Mouse (Mus musculus) cortical plate, adult 2 months (tissue): ENCODE measurements at regions not wholly inside any gene's neighbourhood (a gene's known extent, or its start where the extent isn't known, plus 50 kb on each side); places are given as distances from the start of the nearest gene placed in this dataset.

ENCODE experiments used
- CTCF ChIP-seq: fragments of 200-500 bp; IDR thresholded peaks from 2 replicates; pipeline ENCODE4 v1.5.1; 2011; ENCODE audit warnings: mild to moderate bottlenecking, control low read depth, low read length; ENCODE audit not compliant: insufficient read depth; ENCODE audit errors: extremely low read depth
- POLR2A ChIP-seq: fragments of 200-500 bp; IDR thresholded peaks from 2 replicates; pipeline ENCODE4 v1.6.1; 2011; ENCODE audit warnings: mild to moderate bottlenecking, low read length, control low read depth; ENCODE audit not compliant: insufficient read depth; ENCODE audit errors: extremely low read depth

DNA sequence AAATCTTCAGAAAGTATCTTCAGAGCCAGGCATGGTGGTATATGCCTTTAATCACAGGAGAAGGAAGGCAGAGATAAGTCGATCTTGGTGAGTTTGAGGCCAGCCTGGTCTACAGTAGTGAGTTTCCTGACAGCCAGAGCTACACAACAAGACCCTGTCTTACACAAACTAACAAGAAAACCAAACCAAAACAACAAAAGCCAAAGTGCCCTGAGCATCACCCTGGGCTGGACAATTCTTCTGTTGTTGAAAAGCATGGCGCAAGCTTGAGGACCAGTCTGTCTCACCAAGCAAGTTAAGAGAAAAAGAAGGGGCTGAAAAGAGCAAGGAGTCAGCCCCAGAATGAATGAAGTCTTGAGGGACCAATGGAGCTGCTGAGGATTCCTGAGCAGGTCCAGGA lies 473.4 kb downstream of the Ttll7 start:
- no peak for TF ChIP-seq CTCF
- no peak for TF ChIP-seq POLR2A
